Mouse (Mus musculus) lung, adult 2 months (tissue): ENCODE data around the gene Mettl8.

Experiments
- CTCF ChIP-seq: fragments of 200-500 bp; IDR thresholded peaks from 2 replicates; pipeline ENCODE4 v1.5.1; 2011; ENCODE audit warnings: mild to moderate bottlenecking, low read length, control low read depth; ENCODE audit not compliant: insufficient read depth
- POLR2A ChIP-seq: fragments of 200-500 bp; IDR thresholded peaks from 2 replicates; pipeline ENCODE4 v1.6.1; 2011; ENCODE audit warnings: low read depth, mild to moderate bottlenecking, control low read depth, low read length, borderline replicate concordance; ENCODE audit errors: extremely low read depth

DNA sequence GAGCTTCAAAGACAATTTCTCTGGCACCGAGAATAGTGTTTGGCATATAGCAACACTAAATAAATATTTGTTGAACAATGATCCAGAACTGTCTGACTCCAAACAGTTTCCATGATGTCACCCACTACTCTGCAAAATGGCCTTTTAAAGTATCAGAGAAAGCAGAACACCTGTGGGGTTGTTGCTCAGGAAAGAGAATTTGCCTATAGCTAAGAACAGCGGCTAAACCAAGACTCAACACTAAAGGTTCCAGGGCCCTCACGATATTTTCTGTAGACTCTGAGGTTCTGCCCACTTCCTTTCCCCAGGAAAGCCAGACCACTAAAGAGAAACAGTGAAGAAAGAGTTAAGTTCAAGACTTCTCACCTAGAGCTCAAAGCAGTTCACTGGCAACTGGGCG is 122.4 kb downstream of the Mettl8 start:
- TF ChIP-seq CTCF: no peak
- no peak for TF ChIP-seq POLR2A
